8 mouse cellular contexts compared by ENCODE assay signal in the genomic region with DNA sequence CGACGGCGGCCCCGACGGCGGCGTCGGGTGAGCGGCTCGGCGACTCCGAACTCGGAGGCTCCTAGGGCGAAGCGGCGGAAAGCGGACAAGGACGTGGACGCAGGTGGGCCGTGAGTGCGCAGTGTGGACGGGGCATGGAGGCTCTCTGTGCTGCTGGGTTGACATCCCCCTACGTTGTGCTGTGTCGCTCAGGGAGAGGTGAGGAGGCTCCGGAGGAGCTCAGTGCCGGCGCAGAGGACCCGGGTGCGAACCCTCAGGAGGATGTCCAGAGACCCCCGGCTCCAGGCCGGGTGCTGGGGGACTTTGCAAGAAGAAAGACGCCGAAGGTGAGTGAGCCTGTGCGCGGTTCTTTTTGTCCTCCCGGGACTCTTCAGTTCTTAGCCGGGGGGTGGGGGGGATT. TPM values are rescaled to one million over a fixed set of nuclear protein-coding genes. Genes with fewer than 3 reads are reported as not detected.
DNase-seq lines count a peak whose midpoint lies in the region; ATAC-seq lines count a peak whose summit lies in the region.

No protein-coding gene starts in this region.

- no peaks in the 10 kb centered on the region for H3K9me3 ChIP-seq in heart, embryonic 15.5 days (replicated peaks)
- no peaks in the 10 kb centered on the region for H3K9me3 ChIP-seq in hindbrain, embryonic 14.5 days (ENCODE audit: control insufficient read depth, low read length)
- no peaks in the 10 kb centered on the region for H3K9me3 ChIP-seq in midbrain, embryonic 12.5 days

- WGBS in heart, embryonic 15.5 days = under 1% methylated on average over 37 of the region's 37 CpGs
- 3% methylated on average over 33 of the region's 37 CpGs for WGBS in hindbrain, embryonic 14.5 days
- 2% methylated on average over 37 of the region's 37 CpGs for WGBS in midbrain, embryonic 12.5 days

- ATAC-seq in heart, embryonic 15.5 days (replicated peaks; ENCODE audit: insufficient number of reproducible peaks, insufficient read depth, low FRiP score, low read depth) = peak; percentile 37; the same call in 1 of the 2 replicates
- peak; percentile 34 for ATAC-seq in activated CD4-positive, CD25-positive, alpha-beta regulatory T cell, adult 4 months
- peak; percentile 56 for ATAC-seq in hindbrain, embryonic 14.5 days (ENCODE audit: low FRiP score)
- peak; percentile 56; the same call in 1 of the 2 replicates for ATAC-seq in midbrain, embryonic 12.5 days (ENCODE audit: low FRiP score, low read depth)

- no peaks in the 10 kb centered on the region for H3K27me3 ChIP-seq in heart, embryonic 15.5 days
- H3K27me3 ChIP-seq in hindbrain, embryonic 14.5 days (ENCODE audit: control insufficient read depth, insufficient read depth, low read length) = no peaks in the 10 kb centered on the region
- H3K27me3 ChIP-seq in midbrain, embryonic 12.5 days = no peaks in the 10 kb centered on the region

- H3K4me2 ChIP-seq in heart, embryonic 15.5 days = peak overlapping the region; percentile 98
- peak overlapping the region; percentile 95 for H3K4me2 ChIP-seq in hindbrain, embryonic 14.5 days (replicated peaks)
- H3K4me2 ChIP-seq in midbrain, embryonic 12.5 days (replicated peaks) = peak overlapping the region; percentile 97

- H3K27ac ChIP-seq in heart, embryonic 15.5 days = no peak overlapping the region
- H3K27ac ChIP-seq in hindbrain, embryonic 14.5 days = no peak overlapping the region
- no peak overlapping the region for H3K27ac ChIP-seq in midbrain, embryonic 12.5 days (replicated peaks)

- H3K4me3 ChIP-seq in heart, embryonic 15.5 days = peak overlapping the region; percentile 85
- peak overlapping the region; percentile 88 for H3K4me3 ChIP-seq in hindbrain, embryonic 14.5 days (replicated peaks; ENCODE audit: low read length)
- H3K4me3 ChIP-seq in midbrain, embryonic 12.5 days = peak overlapping the region; percentile 77

- peak overlapping the region; percentile 93 for H3K9ac ChIP-seq in heart, embryonic 15.5 days
- peak overlapping the region; percentile 80 for H3K9ac ChIP-seq in hindbrain, embryonic 14.5 days
- peak overlapping the region; percentile 68 for H3K9ac ChIP-seq in midbrain, embryonic 12.5 days (replicated peaks)

- H3K36me3 ChIP-seq in heart, embryonic 15.5 days = peaks cover 71% of the 10 kb centered on the region
- peaks cover 74% of the 10 kb centered on the region for H3K36me3 ChIP-seq in hindbrain, embryonic 14.5 days (replicated peaks; ENCODE audit: control insufficient read depth, insufficient read depth)
- H3K36me3 ChIP-seq in midbrain, embryonic 12.5 days = peaks cover 67% of the 10 kb centered on the region

- DNase-seq in heart, postnatal 10 days = no peak
- no peak for DNase-seq in hindbrain, embryonic 14.5 days (ENCODE audit: low spot score)
- no peak for DNase-seq in embryo, embryonic 10.5 days (ENCODE audit: low spot score)
- no peak for DNase-seq in ovary, postnatal 10 days (ENCODE audit: low spot score)
- DNase-seq in retina, postnatal 1 day = no peak

- H3K4me1 ChIP-seq in heart, embryonic 15.5 days (replicated peaks) = peaks cover 16% of the 10 kb centered on the region
- peaks cover 6% of the 10 kb centered on the region for H3K4me1 ChIP-seq in hindbrain, embryonic 14.5 days (replicated peaks; ENCODE audit: control insufficient read depth, insufficient read depth, low read length)
- H3K4me1 ChIP-seq in midbrain, embryonic 12.5 days = peaks cover 18% of the 10 kb centered on the region

- intact Hi-C loops in heart, postnatal 10 days (cut with DNase I) = no loop called here

RNA-seq across cellular contexts. Expression of a gene that starts 0.4 kb away (rescaled TPM):
- polyA plus RNA-seq in heart, embryonic 15.5 days (2015; fragmentation: Nextera tagmentation; extraction: Ambion mirVana) = 11.2 and 11.8 TPM in 2 replicates
- total RNA-seq in heart, postnatal 10 days (2021) = 10 to 100 TPM; 10.5 to 12.2 TPM
- polyA plus RNA-seq in activated CD4-positive, CD25-positive, alpha-beta regulatory T cell, adult 4 months (2017; shearing (Covaris generic)) = 1 to 10 TPM; 2.9 to 3.8 TPM
- polyA plus RNA-seq in hindbrain, embryonic 14.5 days (2014; fragmentation: Nextera tagmentation; extraction: Ambion mirVana) = 20.4 and 21.4 TPM in 2 replicates
- polyA plus RNA-seq in midbrain, embryonic 12.5 days (2016; fragmentation: Nextera tagmentation; extraction: Ambion mirVana) = 35.5 and 37.6 TPM in 2 replicates

RNA-seq across cellular contexts. Expression of a gene that starts 0.5 kb away (rescaled TPM):
- 24.1 and 39.4 TPM in 2 replicates for polyA plus RNA-seq in heart, embryonic 15.5 days (2015; fragmentation: Nextera tagmentation; extraction: Ambion mirVana)
- 10 to 100 TPM; 14.4 to 16.5 TPM for total RNA-seq in heart, postnatal 10 days (2021)
- 10 to 100 TPM; 38.9 to 43.6 TPM for polyA plus RNA-seq in activated CD4-positive, CD25-positive, alpha-beta regulatory T cell, adult 4 months (2017; shearing (Covaris generic))
- polyA plus RNA-seq in hindbrain, embryonic 14.5 days (2014; fragmentation: Nextera tagmentation; extraction: Ambion mirVana) = 32.8 and 33.9 TPM in 2 replicates
- polyA plus RNA-seq in midbrain, embryonic 12.5 days (2016; fragmentation: Nextera tagmentation; extraction: Ambion mirVana) = 44.7 and 55.9 TPM in 2 replicates
